Mouse (Mus musculus): ENCODE measurements at regions not wholly inside any gene's neighbourhood (a gene's known extent, or its start where the extent isn't known, plus 50 kb on each side); places are given as distances from the start of the nearest gene placed in this dataset.

DNA sequence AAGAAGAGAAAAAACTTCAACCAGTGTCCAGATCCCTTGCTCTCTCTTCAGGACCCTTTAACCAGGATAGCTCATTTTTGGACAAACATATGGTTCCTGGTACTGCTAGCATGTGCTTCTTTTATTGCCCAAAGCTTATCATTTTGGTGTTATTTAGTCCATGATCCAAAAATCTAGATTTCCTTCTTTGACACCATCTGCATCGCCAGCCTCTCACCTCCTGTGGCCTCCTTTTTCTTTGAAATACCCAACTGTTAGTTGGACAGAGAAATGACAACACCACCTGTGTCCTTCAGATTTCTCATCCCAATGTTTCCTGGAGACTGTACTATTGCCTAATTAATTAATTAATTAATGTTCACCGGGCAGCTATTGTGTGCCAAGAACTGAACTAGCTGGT lies 188.0 kb upstream of the Plppr1 start:
- no peak for DNase-seq (ENCODE audit: low read depth)

DNA sequence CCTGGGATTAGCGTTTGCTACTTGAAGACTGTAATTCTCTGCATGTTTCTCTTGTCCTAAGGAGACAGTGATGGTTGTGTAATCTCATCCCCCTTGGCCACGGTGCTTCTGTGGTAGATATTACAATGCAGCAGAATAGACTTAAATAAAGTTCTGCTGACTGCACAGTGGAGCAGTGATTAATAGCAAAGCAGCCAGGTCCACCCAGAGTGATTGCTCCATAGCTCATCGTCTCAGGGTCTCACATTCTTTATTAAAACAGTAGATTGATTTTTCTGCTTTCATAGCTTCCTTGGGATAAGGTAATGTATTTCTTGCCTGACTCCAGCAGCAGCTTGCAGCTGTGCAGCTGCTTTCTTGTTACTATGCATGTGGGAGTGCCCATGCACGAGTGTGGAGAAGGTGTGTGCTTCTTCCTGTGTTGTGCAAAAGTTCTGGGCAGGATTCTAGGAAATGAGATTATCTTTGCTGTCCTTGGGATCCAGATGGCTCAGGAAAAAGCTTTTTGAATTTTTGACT lies 169.9 kb upstream of the Plppr1 start:
- DNase-seq (ENCODE audit: low read depth): no peak

DNA sequence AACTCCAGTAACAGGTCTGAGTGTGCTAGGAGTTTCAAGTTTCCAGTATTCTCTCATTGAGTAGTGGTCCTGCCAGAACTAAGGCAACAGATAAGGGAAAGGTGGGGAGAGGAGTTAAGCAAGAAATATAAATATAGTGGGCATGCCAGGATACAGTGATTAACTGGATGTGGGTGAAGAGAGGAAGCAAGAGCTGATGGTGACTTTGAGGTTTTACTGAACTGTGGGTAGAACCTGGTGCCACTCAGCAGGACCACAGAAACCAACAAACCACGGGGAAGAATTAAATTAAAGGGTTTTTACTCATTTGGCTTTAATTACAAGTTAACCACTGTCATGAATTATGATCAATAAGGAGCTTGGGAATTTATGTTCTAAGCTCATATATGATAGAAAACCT lies 154.5 kb upstream of the Plppr1 start:
- DNase-seq (ENCODE audit: low read depth): no peak

DNA sequence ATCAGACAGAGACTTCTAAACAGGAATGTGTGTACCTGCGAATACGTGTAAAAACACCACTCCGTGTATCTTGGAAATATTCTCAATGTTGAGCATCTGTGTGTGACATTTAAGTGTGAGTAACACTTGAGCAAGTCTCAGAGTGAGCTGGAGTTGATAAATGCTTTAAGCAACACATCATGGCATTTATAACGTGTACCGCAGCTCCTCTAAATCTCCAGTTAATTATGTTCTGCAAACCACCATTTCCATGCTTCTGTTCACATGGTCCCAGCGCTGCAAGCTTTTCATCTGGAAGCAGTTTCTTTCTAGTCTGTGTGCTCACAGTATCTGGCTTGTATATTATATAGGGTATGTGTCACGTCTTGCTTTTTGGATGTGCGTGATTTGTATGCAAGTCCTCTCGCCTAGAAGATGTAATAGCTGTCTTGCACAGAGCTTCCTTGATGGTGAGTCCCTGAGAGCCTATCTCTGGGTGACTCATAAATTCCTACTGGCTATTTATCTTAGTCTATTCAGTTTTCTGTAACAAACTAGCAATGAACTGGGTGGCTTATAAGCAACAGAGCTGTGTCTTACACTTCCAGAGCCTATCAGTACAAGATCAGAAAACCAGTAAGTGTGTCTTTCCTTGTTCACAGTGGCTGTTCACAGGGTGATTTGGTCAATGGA lies 153.7 kb upstream of the Plppr1 start:
- no peak for DNase-seq (ENCODE audit: low read depth)

DNA sequence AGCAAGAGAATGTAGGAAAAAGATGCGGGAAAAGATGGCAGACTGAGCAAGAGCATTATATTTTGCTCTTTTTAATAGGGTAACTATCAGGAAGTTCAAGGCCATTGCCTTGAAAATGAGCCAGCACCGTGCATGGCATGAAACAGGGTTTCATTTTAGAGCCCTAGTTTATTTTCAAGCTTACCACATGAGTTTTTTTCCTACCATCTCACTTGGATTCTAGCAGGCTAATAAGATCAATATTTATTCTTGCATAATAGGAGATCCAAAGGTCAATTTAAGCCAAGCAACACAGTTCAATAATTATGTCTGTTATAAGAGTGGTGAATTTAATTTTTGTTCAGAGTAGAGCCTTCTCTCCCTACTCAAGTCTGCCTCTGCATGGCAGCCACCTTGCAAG lies 149.9 kb upstream of the Plppr1 start:
- DNase-seq (ENCODE audit: low read depth): no peak

DNA sequence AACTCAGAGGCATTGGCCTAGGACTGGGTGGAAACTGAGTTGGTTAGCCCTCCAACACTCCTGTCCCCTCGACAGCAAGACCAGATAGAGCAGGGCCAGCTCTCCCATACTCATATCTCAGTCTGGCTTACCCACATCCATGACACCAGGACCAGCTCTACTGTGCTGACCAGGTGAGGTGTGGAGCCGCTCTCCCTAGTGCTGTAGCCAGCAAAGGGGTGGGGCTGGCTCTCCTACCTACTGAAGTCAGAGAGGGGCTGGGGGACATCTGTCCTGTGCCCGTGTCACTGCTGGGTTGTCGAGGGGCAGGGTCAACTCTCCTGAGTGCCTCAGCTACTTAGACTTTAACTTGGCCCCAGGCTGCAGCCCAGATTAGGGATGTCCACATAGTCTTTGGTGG lies 145.8 kb upstream of the Plppr1 start:
- no peak for DNase-seq (ENCODE audit: low read depth)

DNA sequence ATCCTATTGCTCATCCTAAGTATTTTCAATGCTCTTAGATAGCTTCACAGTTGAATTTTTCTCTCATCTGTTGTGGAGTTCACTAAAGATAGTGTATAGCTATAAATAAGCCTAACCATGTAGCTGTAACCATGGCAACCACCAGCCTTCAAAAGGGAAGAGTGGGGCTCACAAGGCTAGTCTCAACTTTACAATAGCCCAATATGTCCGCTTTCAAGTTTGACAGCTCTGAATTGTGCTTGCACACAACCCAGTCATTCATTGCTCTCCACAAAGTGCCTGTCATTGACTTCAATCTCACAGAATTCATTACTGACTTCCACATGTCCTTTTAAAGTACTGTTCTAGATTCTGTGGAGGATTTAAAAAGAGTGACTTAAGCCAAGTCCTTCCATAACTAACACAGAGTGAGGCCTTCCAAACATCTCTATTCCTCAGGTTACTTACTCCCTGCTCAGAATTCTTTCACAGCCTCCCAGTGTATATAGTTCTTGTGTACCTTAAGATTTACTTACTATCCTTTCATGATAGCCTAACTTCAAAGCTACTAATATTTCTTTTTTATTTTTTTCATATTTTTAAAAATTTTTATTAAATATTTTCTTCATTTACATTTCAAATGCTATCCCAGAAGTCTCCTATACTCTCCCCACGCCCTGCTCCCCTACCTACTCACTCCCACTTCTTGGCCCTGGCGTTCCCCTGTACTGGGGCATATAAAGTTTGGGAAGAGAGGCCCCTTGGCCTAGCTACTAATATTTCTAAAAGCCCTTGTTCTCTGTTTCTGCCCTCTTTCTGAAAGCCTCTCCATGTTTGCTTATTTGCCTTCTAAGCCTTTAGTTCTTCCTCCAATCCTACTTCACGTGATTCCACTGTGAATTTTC lies 134.3 kb upstream of the Plppr1 start:
- DNase-seq (ENCODE audit: low read depth): no peak

DNA sequence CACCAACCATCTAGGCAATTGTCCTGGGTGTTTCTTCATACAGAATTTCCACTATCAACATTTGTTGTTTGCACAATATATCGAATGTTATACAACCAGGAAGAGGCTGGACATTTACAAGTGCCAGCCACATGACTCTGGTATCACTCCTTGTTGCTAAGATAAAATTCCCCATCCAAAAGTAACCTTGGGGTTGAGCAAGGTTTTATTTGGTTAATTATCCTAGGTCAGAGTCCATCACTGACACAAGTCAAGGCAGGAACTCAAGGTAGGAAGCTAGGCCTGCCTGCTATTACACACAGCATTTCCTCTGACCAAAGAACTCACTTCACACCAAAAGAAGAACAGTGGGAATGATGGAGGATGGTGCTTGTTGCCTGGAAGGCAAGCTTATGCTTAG lies 120.7 kb upstream of the Plppr1 start:
- no peak for DNase-seq (ENCODE audit: low read depth)

DNA sequence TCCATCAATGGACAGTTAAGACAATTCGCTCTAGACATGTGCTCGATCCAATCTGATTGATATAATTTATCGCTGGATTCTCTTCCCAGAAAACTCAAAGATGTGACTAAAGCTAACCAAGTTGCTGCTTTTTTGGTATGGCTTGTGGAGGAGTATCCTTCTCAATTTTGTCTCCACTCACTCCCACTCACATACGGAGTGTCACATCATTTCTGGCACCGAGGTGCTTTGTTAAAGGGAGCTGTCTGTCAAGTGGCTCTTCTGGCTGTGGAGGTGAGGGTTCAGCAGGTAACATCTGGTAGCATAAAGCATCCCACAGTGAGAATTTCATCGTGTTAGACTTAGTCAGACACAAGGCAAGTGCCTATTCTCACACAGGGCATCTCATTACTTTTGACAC lies 120.2 kb upstream of the Plppr1 start:
- no peak for DNase-seq (ENCODE audit: low read depth)

DNA sequence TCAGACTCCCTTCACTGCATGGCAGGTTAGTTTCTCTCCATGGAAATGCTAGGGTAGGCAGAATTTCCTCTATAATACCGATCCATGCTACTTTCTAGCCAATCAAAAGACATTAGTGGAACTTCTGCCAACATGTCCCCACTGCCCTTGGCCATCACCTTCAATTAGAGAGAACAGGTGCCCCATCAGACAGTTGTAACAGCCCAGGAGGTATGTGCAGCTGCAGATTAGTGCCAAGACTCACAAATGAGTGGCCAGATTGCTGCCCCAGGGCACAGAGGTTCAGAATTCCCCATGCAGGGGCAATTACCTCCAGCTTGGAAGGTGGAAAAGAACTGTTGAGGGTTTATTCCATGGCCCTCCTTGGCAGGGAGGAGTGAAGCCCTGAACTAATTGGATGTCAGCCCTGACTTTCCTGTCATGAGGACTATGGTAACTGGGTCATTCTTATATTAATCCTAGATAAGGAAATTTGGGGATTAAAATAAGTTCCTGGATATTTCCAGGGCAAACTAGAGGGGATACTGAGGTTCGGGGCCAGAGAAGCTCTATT lies 113.7 kb upstream of the Plppr1 start:
- no peak for DNase-seq (ENCODE audit: low read depth)

DNA sequence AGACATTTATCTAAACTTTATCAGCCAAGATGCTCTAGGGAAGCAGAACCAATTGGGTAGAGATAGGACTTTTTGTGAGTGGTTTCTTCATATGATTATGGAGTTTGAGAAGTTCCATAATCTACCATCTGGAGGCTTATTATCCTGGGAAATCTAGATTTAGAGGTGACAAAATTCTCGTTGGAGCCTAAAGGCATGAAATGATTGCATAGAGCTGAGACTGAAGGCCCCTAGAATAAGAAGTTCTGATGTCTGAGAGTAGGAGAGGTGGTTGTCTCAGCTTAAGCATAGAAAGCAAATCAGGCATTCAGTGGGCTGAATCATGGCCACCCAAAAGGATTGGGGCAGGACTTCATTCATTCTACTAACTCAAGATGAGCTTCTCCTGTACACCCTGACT lies 106.1 kb upstream of the Plppr1 start:
- no peak for DNase-seq (ENCODE audit: low read depth)

DNA sequence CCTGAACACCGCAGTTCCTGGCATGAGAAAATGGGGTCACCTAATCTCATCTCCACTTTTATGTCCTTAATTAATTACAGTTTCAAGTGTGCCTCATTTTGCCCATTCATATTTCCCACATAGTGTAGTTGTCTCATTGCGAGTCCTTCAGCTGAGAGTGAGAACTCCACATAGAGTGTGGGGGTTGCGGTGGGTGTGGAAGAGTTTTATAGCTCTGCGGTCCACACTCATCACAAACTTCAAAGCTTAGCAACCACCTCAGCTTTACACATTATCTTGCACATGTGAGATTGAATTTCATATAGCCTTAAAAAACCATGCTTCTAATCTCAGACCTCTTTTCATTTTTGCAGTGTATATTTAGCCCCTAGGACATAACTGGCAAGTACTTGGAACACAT lies 83.3 kb upstream of the Plppr1 start:
- no peak for DNase-seq (ENCODE audit: low read depth)

DNA sequence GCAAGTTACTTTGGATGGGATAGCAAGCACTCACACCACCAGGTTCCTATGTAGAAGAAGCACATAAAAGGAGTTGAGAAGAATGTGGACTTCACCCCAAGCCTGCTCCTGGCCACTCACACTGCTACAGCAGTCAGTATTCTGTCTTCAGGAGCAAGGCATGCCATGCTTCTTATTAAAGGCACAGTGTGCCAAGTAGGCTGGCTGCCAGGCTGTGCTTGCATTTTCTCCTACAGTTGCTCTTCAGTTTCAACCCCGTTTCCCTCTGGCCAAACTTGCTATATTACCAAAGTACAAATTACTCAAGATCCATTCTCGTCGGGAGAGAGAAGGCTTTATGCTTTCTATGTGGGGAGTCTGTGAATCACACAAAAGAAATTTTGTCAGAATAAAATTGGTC lies 67.1 kb upstream of the Plppr1 start:
- DNase-seq (ENCODE audit: low read depth): peak; percentile 2
